Mouse (Mus musculus) embryonic facial prominence, embryonic 13.5 days (tissue): ENCODE data around the gene Cpsf7. TPM values are rescaled to one million over a fixed set of nuclear protein-coding genes. Genes with fewer than 3 reads are reported as not detected.
"Not testable (repeated sequence)": the region's sequence is repeated elsewhere in the genome, so short reads cannot be mapped to it uniquely, and the experiment has no call there.

ENCODE experiments used
- ATAC-seq: fragments of 200-750 bp; cut with Nextera tagmentation; 2 replicates; pipeline ENCODE4 v1.8.0; 2017; ENCODE audit warnings: low read depth; ENCODE audit not compliant: insufficient number of reproducible peaks, insufficient read depth, low FRiP score, low TSS enrichment
- H3K27ac ChIP-seq: fragments of 300-500 bp; sonication (generic); 2 replicates; pipeline ENCODE4 v1.5.1; 2015; ENCODE audit warnings: moderate library complexity, mild to moderate bottlenecking, inconsistent platforms
- H3K27me3 ChIP-seq: fragments of 300-500 bp; sonication (generic); 2 replicates; pipeline ENCODE4 v1.6.1; 2015; ENCODE audit warnings: mild to moderate bottlenecking, inconsistent platforms
- H3K36me3 ChIP-seq: fragments of 300-500 bp; sonication (generic); 2 replicates; pipeline ENCODE4 v1.6.1; 2015; ENCODE audit warnings: mild to moderate bottlenecking, inconsistent platforms
- H3K4me1 ChIP-seq: fragments of 300-500 bp; sonication (generic); 2 replicates; pipeline ENCODE4 v1.6.1; 2015; ENCODE audit warnings: inconsistent platforms
- H3K4me2 ChIP-seq: fragments of 300-500 bp; sonication (generic); 2 replicates; pipeline ENCODE4 v1.6.1; 2015; ENCODE audit warnings: moderate library complexity, mild to moderate bottlenecking, inconsistent platforms
- H3K4me3 ChIP-seq: fragments of 300-500 bp; sonication (generic); 2 replicates; pipeline ENCODE4 v1.5.1; 2015; ENCODE audit warnings: mild to moderate bottlenecking, inconsistent platforms
- H3K9ac ChIP-seq: fragments of 300-500 bp; sonication (generic); 2 replicates; pipeline ENCODE4 v1.6.1; 2015; ENCODE audit warnings: mild to moderate bottlenecking, inconsistent platforms
- H3K9me3 ChIP-seq: fragments of 300-500 bp; sonication (generic); 2 replicates; pipeline ENCODE4 v1.6.1; 2016; ENCODE audit warnings: inconsistent platforms
- WGBS: fragments of 180-500 bp; shearing (Covaris S2); methylation state at CpG from one replicate; pipeline ENCODE4 v1.1.7; 2015; ENCODE audit warnings: mixed read lengths; 5-methylcytosine and 5-hydroxymethylcytosine counted together
- polyA plus RNA-seq: library from polyadenylated mRNA; unstranded; fragments of >200 nt; fragmentation: Nextera tagmentation; extraction: Ambion mirVana; gene quantifications from 2 replicates; pipeline ENCODE4 v1.2.1, GENCODE M21; 2015

Gene Cpsf7
- polyA plus RNA-seq, 1 experiment from 2014 or later = 48.3 TPM

DNA sequence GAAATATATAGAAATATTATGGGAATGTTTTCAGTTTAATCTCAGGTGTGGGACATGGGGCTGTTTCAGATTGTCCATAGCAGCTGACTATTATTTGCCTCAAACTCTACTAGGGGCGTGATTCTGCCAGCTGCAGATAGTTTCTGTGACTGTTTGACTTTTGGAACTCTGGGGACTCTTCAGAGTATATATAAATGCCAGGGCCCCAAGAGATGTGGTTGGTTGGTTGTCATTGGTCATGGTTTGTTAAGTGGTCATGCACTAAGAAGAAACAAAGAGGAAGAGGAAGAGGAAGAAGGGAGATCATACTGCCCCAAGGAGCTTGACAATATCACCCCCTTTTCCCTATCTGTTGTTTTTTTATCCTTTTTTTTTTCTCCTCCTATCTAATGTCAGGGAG is 3.1 kb upstream of the Cpsf7 start:
- Histone ChIP-seq H3K27me3 (no peaks in the 10 kb centered on the region), H3K9ac (no peak overlapping the region), H3K4me2 (no peak overlapping the region), H3K27ac (no peak overlapping the region), H3K9me3 (no peaks in the 10 kb centered on the region), H3K4me1 (peaks cover 18% of the 10 kb centered on the region), H3K36me3 (peaks cover 8% of the 10 kb centered on the region), H3K4me3 (no peak overlapping the region)
- ATAC-seq = no peak
- WGBS = 74% methylated on average over 1 of the region's 1 CpGs

DNA sequence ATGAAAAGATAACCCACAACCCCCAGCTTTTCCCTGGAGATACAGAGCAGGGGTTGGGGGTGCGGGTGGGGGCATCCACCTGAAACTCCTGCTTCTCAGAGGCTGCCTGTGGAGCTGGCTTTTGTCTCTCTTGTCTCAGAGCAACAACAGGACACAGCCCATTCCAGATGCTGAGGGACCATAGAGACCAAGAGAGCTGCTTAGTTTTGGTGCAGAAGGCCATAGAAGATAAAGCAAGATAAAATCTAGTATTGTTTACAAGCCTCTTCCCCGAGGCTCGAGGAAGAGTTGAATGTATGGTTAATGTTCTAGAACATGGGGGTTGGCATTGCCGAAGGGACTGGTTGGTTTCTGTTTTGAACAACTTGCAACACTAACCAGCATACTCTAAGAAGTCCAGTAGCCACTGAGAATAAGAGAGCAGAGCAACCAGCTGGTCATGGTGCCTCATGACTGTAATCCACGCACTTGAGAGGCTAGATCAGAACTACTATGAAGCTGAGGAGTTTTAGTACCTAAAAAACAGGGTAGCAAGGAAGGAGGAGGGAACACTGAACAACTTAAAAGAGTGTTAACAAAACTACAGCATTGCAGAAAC is 1.5 kb upstream of the Cpsf7 start:
- Histone ChIP-seq H3K4me3 (no peak overlapping the region; the same call in 1 of the 2 replicates), H3K27ac (no peak overlapping the region)

DNA sequence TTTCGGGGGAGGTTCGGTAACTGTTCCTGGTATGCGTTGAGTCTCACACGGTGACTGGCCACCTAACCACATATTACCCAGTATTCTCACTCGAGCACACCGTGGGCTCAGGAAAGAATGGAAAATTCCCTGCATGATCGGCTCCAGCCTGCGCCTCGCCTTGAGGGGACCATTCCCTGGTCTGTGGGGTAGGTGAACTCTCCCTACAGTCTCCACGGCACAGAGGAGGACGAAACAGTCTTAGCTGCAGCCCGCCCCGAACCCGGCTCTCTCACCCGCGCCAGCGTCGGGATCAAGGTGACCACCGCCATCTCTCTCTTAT is 321 bp upstream of the Cpsf7 start:
- Histone ChIP-seq H3K4me2 (peak overlapping the region; percentile 74), H3K36me3 (peaks cover 13% of the 10 kb centered on the region), H3K9ac (peak overlapping the region; percentile 99), H3K27me3 (no peaks in the 10 kb centered on the region), H3K4me1 (peaks cover 26% of the 10 kb centered on the region), H3K9me3 (no peaks in the 10 kb centered on the region), H3K27ac (peak overlapping the region; percentile 98), H3K4me3 (peak overlapping the region; percentile 94)
- WGBS = 0% methylated on average over 19 of the region's 19 CpGs
- ATAC-seq = no peak

More for the DNA sequence above, 1.5 kb upstream of the Cpsf7 start:
- Histone ChIP-seq H3K27me3 (no peaks in the 10 kb centered on the region), H3K9ac (no peak overlapping the region), H3K4me2 (peak overlapping the region; percentile 74), H3K9me3 (no peaks in the 10 kb centered on the region), H3K4me1 (peaks cover 26% of the 10 kb centered on the region), H3K36me3 (peaks cover 7% of the 10 kb centered on the region)
- no peak for ATAC-seq
- WGBS = 84% methylated on average over 5 of the region's 5 CpGs

DNA sequence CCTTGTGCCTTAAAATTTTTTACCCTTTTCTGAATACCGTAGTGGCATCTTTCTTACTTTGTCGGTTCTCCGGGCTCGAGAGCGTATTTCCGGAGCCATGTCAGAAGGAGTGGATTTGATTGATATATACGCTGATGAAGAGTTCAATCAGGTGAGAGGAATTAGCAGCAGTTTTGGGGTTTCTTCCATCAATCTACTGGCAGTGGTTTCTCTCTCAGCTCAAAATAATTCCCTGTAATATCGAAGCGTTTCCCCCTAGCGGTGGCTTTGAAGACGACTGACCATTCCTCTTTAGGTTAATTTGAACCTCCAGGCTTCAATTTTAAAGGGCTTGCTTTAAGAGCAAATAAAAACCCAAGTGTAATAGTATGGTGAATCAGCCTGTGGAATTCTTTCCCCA is 844 bp downstream of the Cpsf7 start, which contains the start of gene Sdhaf2:
Sdhaf2 (minus strand) TSS at position 233 of the 400 bp plus-strand sequence.
- Histone ChIP-seq H3K9ac (peak within 1 kb of the TSS; percentile 99), H3K9me3 (no peaks in the 10 kb centered on the region), H3K27me3 (no peaks in the 10 kb centered on the region), H3K4me2 (peak within 1 kb of the TSS; percentile 74), H3K27ac (peak within 1 kb of the TSS; percentile 98), H3K36me3 (peaks cover 24% of the 10 kb centered on the region), H3K4me1 (peaks cover 21% of the 10 kb centered on the region), H3K4me3 (peak within 1 kb of the TSS; percentile 94)
- no peak for ATAC-seq
- 0% methylated on average over 11 of the region's 11 CpGs for WGBS

DNA sequence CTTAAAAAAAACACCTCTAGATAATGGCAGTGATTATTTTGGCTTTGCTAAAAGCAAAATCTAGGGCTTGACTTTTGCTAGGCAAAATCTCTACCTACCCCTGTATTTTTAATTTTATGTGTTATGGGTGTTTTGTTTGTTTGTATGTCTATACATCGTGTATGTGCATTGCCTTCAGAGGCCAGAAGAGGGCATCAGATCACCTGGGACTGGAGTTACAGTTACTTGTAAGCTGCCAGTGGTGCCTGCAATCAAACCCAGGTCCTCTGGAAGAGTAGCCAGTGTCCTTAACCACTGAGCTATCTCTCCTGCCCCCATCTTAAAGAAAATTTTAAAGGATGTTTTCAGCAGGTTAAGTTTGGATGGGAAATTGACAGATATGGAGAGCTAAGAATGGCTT is 5.0 kb downstream of the Cpsf7 start:
- no peak overlapping the region for H3K4me3 ChIP-seq
- no peaks in the 10 kb centered on the region for H3K9me3 ChIP-seq
- no peaks in the 10 kb centered on the region for H3K27me3 ChIP-seq
- H3K36me3 ChIP-seq = peaks cover 60% of the 10 kb centered on the region
- no peak overlapping the region for H3K27ac ChIP-seq
- H3K4me2 ChIP-seq = no peak overlapping the region
- H3K4me1 ChIP-seq = peaks cover 16% of the 10 kb centered on the region
- ATAC-seq = no peak
- 92% methylated on average over 1 of the region's 1 CpGs for WGBS
- no peak overlapping the region for H3K9ac ChIP-seq

DNA sequence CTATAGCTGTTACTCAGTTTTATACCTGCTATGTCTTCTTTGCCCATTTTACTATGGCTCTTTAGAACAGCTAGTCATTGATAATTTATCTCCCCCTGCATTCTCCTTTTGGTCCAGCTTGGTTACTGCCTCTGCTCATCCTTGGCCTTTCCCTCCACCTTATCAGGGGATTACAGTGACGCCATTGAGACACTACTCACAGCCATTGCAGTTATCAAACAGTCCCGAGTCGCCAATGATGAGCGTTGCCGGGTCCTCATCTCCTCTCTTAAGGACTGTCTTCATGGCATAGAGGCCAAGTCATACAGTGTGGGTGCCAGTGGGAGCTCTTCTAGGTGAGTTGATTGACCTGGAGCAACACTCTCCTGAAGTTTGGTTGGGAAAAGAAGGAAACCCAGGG is 14.4 kb downstream of the Cpsf7 start:
- no peak overlapping the region for H3K27ac ChIP-seq
- no peak overlapping the region for H3K4me3 ChIP-seq
- no peak overlapping the region for H3K4me2 ChIP-seq
- peaks cover 88% of the 10 kb centered on the region for H3K36me3 ChIP-seq
- H3K9me3 ChIP-seq = no peaks in the 10 kb centered on the region
- WGBS = 96% methylated on average over 5 of the region's 5 CpGs
- no peaks in the 10 kb centered on the region for H3K4me1 ChIP-seq
- no peak overlapping the region for H3K9ac ChIP-seq
- no peak for ATAC-seq
- H3K27me3 ChIP-seq = no peaks in the 10 kb centered on the region

DNA sequence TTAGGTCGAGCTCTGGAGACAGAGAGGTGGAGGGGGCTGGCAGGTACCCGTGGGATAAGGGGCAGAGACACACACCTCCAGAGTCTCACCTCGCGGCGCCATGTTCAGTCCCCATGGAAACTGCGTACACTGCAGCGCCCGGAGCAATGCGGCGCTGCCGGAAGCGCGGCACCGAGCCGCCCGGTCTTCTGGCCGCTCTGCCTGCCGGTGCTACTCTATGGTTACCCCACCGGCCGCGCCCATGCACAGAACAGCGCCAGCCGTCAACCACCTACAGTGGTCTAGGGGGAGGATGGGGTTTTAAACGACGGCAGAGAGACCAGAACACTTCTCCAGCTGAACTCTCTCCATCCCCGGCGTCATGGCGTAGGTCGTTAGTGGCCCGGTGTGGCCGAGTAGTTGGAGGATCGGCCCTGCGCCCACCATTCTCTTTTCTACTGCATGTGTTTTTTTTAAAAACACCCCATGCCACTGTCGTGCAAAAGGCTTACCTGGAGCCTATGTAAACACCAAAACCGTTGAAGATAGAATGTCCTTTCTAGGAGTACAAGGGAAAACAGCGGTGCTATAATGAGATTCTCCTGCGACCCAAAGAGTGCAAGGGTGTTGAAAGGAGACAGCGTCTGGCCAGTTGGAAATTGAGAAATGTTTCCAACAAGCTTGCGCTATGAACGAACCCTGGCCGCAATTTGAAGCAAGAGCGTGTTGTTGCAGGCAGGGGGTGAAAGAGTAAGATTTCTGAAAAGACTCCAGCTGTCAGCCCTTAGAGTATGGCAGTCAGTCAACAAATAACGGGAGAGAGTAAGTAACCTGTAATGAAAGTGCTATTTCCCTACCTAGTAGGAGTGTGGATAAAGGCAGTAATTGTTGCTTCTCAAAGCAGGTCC is 30.8 kb downstream of the Cpsf7 start, which contains the start of gene Tmem216:
Tmem216 (minus strand) TSS at position 615 of the 887 bp plus-strand sequence.
- Histone ChIP-seq H3K4me1 (peaks cover 15% of the 10 kb centered on the region), H3K9me3 (no peaks in the 10 kb centered on the region), H3K4me3 (peak within 1 kb of the TSS; percentile 66), H3K4me2 (peak within 1 kb of the TSS; percentile 77), H3K27me3 (no peaks in the 10 kb centered on the region), H3K36me3 (peaks cover 22% of the 10 kb centered on the region), H3K9ac (peak within 1 kb of the TSS; percentile 77), H3K27ac (peak within 1 kb of the TSS; percentile 66)
- ATAC-seq = peak; percentile 95
- 1% methylated on average over 43 of the region's 43 CpGs for WGBS

DNA sequence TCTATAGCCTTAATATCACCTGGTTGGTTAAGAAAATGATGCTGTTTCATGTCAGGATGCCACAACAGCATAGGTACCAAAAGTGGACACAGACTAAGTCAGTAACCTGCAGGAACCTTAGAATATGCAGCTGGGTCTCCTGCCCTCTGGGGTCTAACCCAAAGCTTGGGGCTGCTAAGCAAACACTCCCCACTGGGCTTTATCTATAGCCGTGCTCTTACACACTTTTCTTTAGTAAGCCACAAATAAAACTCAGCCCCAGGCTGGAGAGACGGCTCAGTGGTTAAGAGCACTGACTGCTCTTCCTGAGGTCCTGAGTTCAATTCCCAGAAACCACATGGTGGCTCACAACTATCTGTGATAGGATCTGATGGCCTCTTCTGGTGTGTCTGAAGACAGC is 31.9 kb downstream of the Cpsf7 start:
- Histone ChIP-seq H3K27ac (no peak overlapping the region), H3K27me3 (no peaks in the 10 kb centered on the region), H3K36me3 (peaks cover 12% of the 10 kb centered on the region), H3K9me3 (no peaks in the 10 kb centered on the region), H3K4me2 (no peak overlapping the region), H3K4me3 (no peak overlapping the region), H3K9ac (no peak overlapping the region), H3K4me1 (peaks cover 15% of the 10 kb centered on the region)
- 53% methylated on average over 2 of the region's 2 CpGs for WGBS
- no peak for ATAC-seq

DNA sequence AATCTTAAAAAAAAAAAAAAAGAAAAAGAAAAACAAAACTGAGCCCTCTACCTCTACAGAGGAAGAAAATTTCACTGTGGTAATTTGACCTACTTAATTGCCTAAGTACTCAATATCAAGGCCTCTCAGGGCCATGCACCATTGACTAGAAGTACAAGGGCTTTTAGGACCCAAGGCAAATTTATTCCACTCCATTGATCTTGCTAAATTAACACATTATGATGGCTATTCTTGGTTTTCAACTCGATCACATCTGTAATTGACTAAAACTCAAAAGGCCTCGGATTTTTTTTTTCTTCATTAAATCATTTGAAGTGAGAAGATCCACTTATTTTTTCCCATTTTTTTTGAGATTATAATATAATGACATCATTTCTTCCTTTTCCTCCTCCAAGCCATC is 32.4 kb downstream of the Cpsf7 start:
- Histone ChIP-seq H3K4me1 (peaks cover 15% of the 10 kb centered on the region), H3K4me3 (no peak overlapping the region), H3K9ac (no peak overlapping the region), H3K9me3 (no peaks in the 10 kb centered on the region), H3K36me3 (peaks cover 9% of the 10 kb centered on the region), H3K27me3 (no peaks in the 10 kb centered on the region), H3K4me2 (no peak overlapping the region), H3K27ac (no peak overlapping the region)
- ATAC-seq = no peak
- 59% methylated on average over 2 of the region's 2 CpGs for WGBS

DNA sequence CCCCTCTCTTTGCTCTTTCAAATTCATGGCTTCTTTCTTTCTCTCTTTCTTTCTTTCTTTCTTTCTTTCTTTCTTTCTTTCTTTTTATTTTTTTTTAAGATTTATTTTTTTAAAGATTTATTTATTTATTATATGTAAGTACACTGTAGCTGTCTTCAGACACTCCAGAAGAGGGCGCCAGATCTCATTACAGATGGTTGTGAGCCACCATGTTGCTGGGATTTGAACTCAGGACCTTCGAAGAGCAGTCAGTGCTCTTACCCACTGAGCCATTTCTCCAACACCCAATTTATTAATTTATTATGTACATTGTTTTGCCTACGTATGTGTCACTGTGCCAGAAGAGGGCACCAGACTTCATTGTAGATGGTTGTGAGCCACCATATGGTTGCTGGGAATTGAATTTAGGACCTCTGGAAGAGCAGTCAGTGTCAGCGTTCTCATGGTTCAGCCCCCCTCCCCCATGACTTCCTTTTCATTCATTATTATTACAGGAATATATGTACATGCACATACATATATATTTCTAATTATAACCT is 32.8 kb downstream of the Cpsf7 start:
- H3K9me3 ChIP-seq, H3K4me2 ChIP-seq, ATAC-seq, H3K27ac ChIP-seq, H3K36me3 ChIP-seq, H3K9ac ChIP-seq, H3K27me3 ChIP-seq, H3K4me3 ChIP-seq: not testable (repeated sequence)
- H3K4me1 ChIP-seq = peaks cover 15% of the 10 kb centered on the region
- 80% methylated on average over 4 of the region's 4 CpGs for WGBS

DNA sequence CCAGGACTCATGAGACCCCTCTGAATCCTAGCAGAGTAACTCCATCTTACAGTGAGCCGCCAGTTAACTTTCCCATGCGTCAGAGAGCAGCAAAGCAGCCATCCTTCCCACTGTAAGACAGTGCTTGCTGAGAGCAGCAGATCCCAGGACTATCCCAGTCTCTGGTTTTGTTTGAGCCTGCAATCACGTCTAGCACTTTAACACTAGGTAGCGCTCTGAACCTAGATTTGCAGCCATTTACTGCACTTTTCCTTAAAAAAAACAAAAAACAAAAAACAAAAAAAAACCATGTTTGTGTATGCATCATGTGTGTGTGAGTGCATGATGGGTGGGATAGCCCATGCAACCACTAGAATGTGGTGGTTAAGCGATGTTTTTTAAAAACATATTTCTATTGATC is 35.0 kb downstream of the Cpsf7 start:
- Histone ChIP-seq H3K4me1 (peaks cover 8% of the 10 kb centered on the region), H3K4me2 (no peak overlapping the region), H3K9me3 (no peaks in the 10 kb centered on the region), H3K9ac (no peak overlapping the region), H3K36me3 (no peaks in the 10 kb centered on the region), H3K4me3 (no peak overlapping the region), H3K27me3 (no peaks in the 10 kb centered on the region), H3K27ac (no peak overlapping the region)
- no peak for ATAC-seq
- WGBS = 40% methylated on average over 5 of the region's 5 CpGs
